Mouse (Mus musculus) central nervous system, embryonic 18 days (tissue): ENCODE results near the gene Snapc5. TPM values are rescaled to one million over a fixed set of nuclear protein-coding genes. Genes with fewer than 3 reads are reported as not detected.

Experiments used
- polyA plus RNA-seq: library from polyadenylated mRNA; depleted of rRNA; stranded (reverse); fragments of >200 nt; gene quantifications from 2 replicates; pipeline ENCODE4 v1.2.3, GENCODE M21; 2012; rRNA removed

Gene Snapc5
- 21.1 and 21.7 TPM in 2 replicates for polyA plus RNA-seq

GRCm38 (mm10) chr9:64178974-64179646 lies at the start of gene Snapc5:
TSS of gene Snapc5 (plus strand) at chr9:64179274.

GRCm38 (mm10) chr9:64172816-64173665 lies 6.0 kb upstream of the Snapc5 start, which contains the start of the genes Zwilch and Rpl4:
TSS of gene Zwilch (minus strand) at chr9:64173104.
TSS of gene Rpl4 (plus strand) at chr9:64173375.

Other genes starting within 250 kb of the Snapc5 start
- gene Smad6, start 157.2 kb upstream of the Snapc5 start, polyA plus RNA-seq = 3.5 and 4.2 TPM in 2 replicates
- gene Lctl, start 62.1 kb upstream of the Snapc5 start, polyA plus RNA-seq = 0.24 TPM in 1 of 2 replicates, not detected in the other
- 11.3 and 14.9 TPM in 2 replicates for gene Zwilch, start 6.2 kb upstream of the Snapc5 start, polyA plus RNA-seq
- 804 and 806 TPM in 2 replicates for gene Rpl4, start 5.9 kb upstream of the Snapc5 start, polyA plus RNA-seq
- gene Uchl4, start 55.9 kb downstream of the Snapc5 start, polyA plus RNA-seq = 0.10 and 0.27 TPM in 2 replicates
- 47.5 and 47.7 TPM in 2 replicates for gene Map2k1, start 74.4 kb downstream of the Snapc5 start, polyA plus RNA-seq
- 50.4 and 56.7 TPM in 2 replicates for gene Tipin, start 102.3 kb downstream of the Snapc5 start, polyA plus RNA-seq
- gene Dis3l, start 162.0 kb downstream of the Snapc5 start, polyA plus RNA-seq = 23.0 and 24.0 TPM in 2 replicates
- 7.2 and 9.2 TPM in 2 replicates for gene Megf11, start 206.4 kb downstream of the Snapc5 start, polyA plus RNA-seq